Mouse (Mus musculus) liver, embryonic 14.5 days (tissue): ENCODE data around the gene Pdxp. TPM values are rescaled to one million over a fixed set of nuclear protein-coding genes. Genes with fewer than 3 reads are reported as not detected.

Experiments used
- ATAC-seq: fragments of 200-750 bp; cut with Nextera tagmentation; 2 replicates; pipeline ENCODE4 v1.8.0; 2017; ENCODE audit warnings: moderate number of reproducible peaks, mild to moderate bottlenecking, moderate library complexity; ENCODE audit not compliant: insufficient read depth
- DNase-seq, 3 experiments: peaks; one replicate each; pipeline ENCODE4 v3.0.0-alpha.2; 2012 to 2013; ENCODE audit warnings: low read depth in 3 of 3, low spot score in 3 of 3
- H3K27ac ChIP-seq: fragments of 300-500 bp; sonication (generic); 2 replicates; pipeline ENCODE4 v1.5.1; 2014; ENCODE audit warnings: moderate library complexity, mild to moderate bottlenecking, control low read depth, inconsistent platforms
- H3K27me3 ChIP-seq: fragments of 300-500 bp; sonication (generic); 2 replicates; pipeline ENCODE4 v1.6.1; 2014; ENCODE audit warnings: mild to moderate bottlenecking, low read length, moderate library complexity; ENCODE audit not compliant: control insufficient read depth, insufficient read depth
- H3K36me3 ChIP-seq: fragments of 300-500 bp; sonication (generic); replicated peaks from 2 replicates; pipeline ENCODE4 v1.6.1; 2014; ENCODE audit warnings: low read depth; ENCODE audit not compliant: control insufficient read depth, insufficient read depth
- H3K4me1 ChIP-seq, 2 experiments: fragments of 200-500 bp in 1 of 2; fragments of 300-500 bp in 1 of 2; sonication (generic) in 1 of 2; replicated peaks; 2 replicates each; pipeline ENCODE4 v1.6.1; 2012 to 2014; ENCODE audit warnings: antibody characterized with exemption in 1 of 2, inconsistent platforms in 1 of 2, low read length in 1 of 2; ENCODE audit not compliant: control insufficient read depth in 2 of 2, insufficient read depth in 2 of 2
- H3K4me2 ChIP-seq: fragments of 300-500 bp; sonication (generic); 2 replicates; pipeline ENCODE4 v1.6.1; 2014; ENCODE audit warnings: low read depth, mild to moderate bottlenecking, control low read depth, moderate library complexity
- H3K4me3 ChIP-seq, 2 experiments: fragments of 200-500 bp in 1 of 2; fragments of 300-500 bp in 1 of 2; sonication (generic) in 1 of 2; 2 replicates each; pipeline ENCODE4 v1.5.1; 2012 to 2014; ENCODE audit warnings: low read depth in 2 of 2, low read length in 2 of 2, mild to moderate bottlenecking in 2 of 2, control low read depth in 1 of 2, inconsistent platforms in 1 of 2, moderate library complexity in 1 of 2; ENCODE audit not compliant: insufficient read depth in 1 of 2
- H3K9ac ChIP-seq: fragments of 300-500 bp; sonication (generic); replicated peaks from 2 replicates; pipeline ENCODE4 v1.6.1; 2014; ENCODE audit warnings: mild to moderate bottlenecking, control low read depth, moderate library complexity
- H3K9me3 ChIP-seq: fragments of 300-500 bp; sonication (generic); 2 replicates; pipeline ENCODE4 v1.6.1; 2016; ENCODE audit warnings: low read length, mixed read lengths; ENCODE audit not compliant: control insufficient read depth
- CTCF ChIP-seq: IDR thresholded peaks from 2 replicates; pipeline ENCODE4 v1.5.1; 2016; ENCODE audit warnings: antibody characterized with exemption, low read depth, control low read depth
- EP300 ChIP-seq: IDR thresholded peaks from 2 replicates; pipeline ENCODE4 v1.6.1; 2016; ENCODE audit warnings: antibody characterized with exemption, low read depth
- WGBS: fragments of 180-500 bp; shearing (Covaris S2); extraction: QIAGEN DNeasy Blood & Tissue Kit; methylation state at CpG from one replicate; pipeline ENCODE4 v1.1.7; 2014; ENCODE audit not compliant: insufficient replicate concordance; 5-methylcytosine and 5-hydroxymethylcytosine counted together
- polyA plus RNA-seq, 2 experiments: library from polyadenylated mRNA; depleted of rRNA in 1 of 2; stranded (reverse) in 1 of 2; unstranded in 1 of 2; fragments of >200 nt; fragmentation: Nextera tagmentation in 1 of 2; extraction: Ambion mirVana in 1 of 2; gene quantifications; 2 replicates each; pipeline versions ENCODE4 v1.2.1 to v1.2.3; 2012 to 2014

The Pdxp gene
- polyA plus RNA-seq, 2 experiments, result 6.4 to 9.3 TPM

DNA sequence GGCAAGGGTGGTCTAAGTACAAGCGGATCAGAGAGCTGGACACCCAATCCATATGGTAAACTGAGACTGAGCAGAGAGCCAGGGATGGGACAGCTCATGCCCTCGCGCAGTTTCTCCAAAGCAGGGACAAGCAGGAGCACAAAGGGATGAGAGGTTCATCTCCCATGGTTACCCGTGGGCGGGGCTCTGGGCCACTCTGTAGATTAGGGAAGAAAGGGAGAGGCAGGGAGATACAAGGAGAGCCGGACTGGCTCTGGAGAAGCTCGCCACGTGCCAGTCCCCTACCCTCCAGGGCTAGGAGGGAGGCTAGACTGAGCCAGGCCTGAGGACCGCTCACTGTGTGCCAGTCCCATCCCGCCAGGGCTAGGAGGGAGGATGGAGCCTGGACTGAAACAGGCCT lies 23.6 kb downstream of the Pdxp start:
- no peak for DNase-seq
- Histone ChIP-seq H3K9ac (no peak overlapping the region), H3K4me2 (peak overlapping the region; percentile 96; the same call in 1 of the 2 replicates), H3K27me3 (no peaks in the 10 kb centered on the region), H3K36me3 (peaks cover 29% of the 10 kb centered on the region), H3K4me3 (no peak overlapping the region), H3K27ac (peak overlapping the region; percentile 51; the same call in 1 of the 2 replicates), H3K4me1 (peaks cover 19 to 20% of the 10 kb centered on the region in 2 experiments), H3K9me3 (no peaks in the 10 kb centered on the region)
- 83% methylated on average over 10 of the region's 10 CpGs for WGBS
- TF ChIP-seq CTCF, result no peak
- TF ChIP-seq EP300, result no peak
- no peak for ATAC-seq

DNA sequence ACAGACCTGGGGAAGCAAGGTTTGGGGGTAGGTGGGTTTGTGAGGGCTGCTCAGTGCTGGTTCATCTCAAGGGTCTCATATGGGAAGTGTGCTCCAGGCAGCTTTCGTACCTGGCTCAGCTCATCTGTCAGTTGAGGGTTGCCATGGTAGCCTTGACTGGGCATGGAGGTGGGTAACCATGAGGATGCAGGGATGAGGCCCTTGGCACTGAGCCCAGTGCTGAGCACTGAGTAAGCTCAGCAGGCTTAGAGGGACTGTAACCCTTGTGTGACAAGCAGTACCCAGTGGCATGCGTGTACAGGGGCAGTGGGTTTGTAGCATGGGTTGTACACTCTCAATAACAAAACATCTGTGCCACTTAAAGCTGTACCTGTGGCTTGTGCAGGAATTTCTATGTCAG lies 24.2 kb downstream of the Pdxp start:
- ATAC-seq (no peak), DNase-seq (no peak)
- Histone ChIP-seq H3K9ac (no peak overlapping the region), H3K4me2 (no peak overlapping the region), H3K9me3 (no peaks in the 10 kb centered on the region), H3K36me3 (peaks cover 29% of the 10 kb centered on the region), H3K27ac (no peak overlapping the region), H3K4me1 (peaks cover 19 to 20% of the 10 kb centered on the region in 2 experiments), H3K4me3 (no peak overlapping the region), H3K27me3 (no peaks in the 10 kb centered on the region)
- TF ChIP-seq EP300, result no peak
- no peak for TF ChIP-seq CTCF
- WGBS, result 85% methylated on average over 2 of the region's 2 CpGs

DNA sequence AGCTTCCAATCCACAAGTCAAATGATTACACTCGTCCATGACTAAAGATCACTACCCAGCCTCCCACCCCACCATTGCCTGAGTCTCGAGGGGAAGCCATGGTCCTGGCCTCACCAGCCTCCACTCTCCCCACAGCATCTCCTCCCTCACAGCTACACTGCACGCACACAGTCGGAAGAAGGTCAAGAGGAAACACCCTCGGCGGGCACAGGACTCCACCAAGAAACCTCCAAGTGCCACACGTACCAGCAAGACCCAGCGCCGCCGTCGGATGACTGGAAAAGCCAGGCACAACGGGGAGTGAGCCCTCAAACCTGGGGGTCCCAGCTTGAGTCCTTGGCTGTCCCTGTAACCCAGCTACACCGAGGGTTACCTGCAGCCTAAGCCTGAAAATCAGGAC lies 26.6 kb downstream of the Pdxp start:
- no peak overlapping the region for H3K4me3 ChIP-seq
- no peak overlapping the region for H3K9ac ChIP-seq
- no peak overlapping the region for H3K27ac ChIP-seq
- TF ChIP-seq CTCF (no peak), EP300 (no peak)
- no peaks in the 10 kb centered on the region for H3K27me3 ChIP-seq
- ATAC-seq, result no peak
- peaks cover 16 to 17% of the 10 kb centered on the region in 2 experiments for H3K4me1 ChIP-seq
- H3K9me3 ChIP-seq, result no peaks in the 10 kb centered on the region
- DNase-seq, result no peak
- WGBS, result 86% methylated on average over 13 of the region's 13 CpGs
- peaks cover 29% of the 10 kb centered on the region for H3K36me3 ChIP-seq
- H3K4me2 ChIP-seq, result no peak overlapping the region

DNA sequence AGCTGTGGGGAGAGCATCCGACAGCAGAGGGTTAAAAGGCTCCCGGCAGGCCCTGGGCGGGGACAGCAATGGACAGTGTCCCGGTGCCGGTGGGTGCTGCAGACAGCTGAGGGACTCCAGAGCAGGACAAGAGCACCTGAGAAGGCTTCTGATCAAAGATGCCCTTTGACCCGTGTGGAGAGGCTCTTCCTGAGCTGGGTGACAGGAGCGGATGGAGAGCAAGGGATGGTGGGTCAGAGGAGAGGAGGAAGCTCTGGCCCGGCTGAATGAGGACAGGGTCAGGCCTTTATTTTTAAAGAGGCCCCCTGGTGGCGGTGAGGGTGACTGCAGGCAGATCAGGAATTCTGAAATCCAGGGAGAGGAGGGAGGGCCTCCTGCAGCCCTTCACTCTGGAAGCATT lies 28.9 kb downstream of the Pdxp start:
- 13% methylated on average over 9 of the region's 9 CpGs for WGBS
- Histone ChIP-seq H3K9me3 (no peaks in the 10 kb centered on the region), H3K9ac (no peak overlapping the region), H3K27ac (no peak overlapping the region), H3K36me3 (peaks cover 22% of the 10 kb centered on the region), H3K4me2 (peak overlapping the region; percentile 50), H3K4me1 (0 out of 4 replicates have a peak, but pooled peaks cover 0 to 5% of the 10 kb centered on the region in 2 experiments), H3K4me3 (peak overlapping the region in 1 of 2 experiments; percentile 19; a peak in 2 of 4 replicates), H3K27me3 (peaks cover 16% of the 10 kb centered on the region)
- TF ChIP-seq EP300, result no peak
- TF ChIP-seq CTCF, result peak; percentile 91
- peak in 2 of 3 experiments; percentile 36 to 45 for DNase-seq
- ATAC-seq, result peak; percentile 42

DNA sequence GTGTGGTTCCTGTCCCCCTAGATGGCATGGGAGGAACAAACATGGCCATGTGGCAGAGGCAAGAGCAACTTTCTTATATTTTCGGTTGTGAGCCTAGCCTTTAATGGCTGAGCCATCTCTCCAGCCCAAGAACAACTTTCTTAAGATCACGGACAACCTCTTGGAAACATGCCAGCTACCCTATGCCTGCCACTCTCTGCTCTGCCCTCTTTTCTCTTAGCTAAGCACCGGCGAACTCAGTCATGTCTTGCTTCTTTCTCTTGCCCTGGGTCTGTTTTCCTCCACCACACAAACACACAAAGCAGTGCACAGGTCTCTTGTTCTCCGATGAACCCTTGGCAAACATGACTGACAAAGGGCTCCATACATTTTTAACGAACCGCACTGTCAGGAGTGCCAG lies 32.5 kb downstream of the Pdxp start:
- WGBS, result 66% methylated on average over 7 of the region's 7 CpGs

More for the DNA sequence above, 32.5 kb downstream of the Pdxp start:
- H3K4me2 ChIP-seq, result no peak overlapping the region
- no peak overlapping the region for H3K4me3 ChIP-seq
- H3K4me1 ChIP-seq, result peaks cover 0 to 12% of the 10 kb centered on the region in 2 experiments; a peak in 1 of 4 replicates
- H3K36me3 ChIP-seq, result peaks cover 1% of the 10 kb centered on the region
- H3K9me3 ChIP-seq, result no peaks in the 10 kb centered on the region
- DNase-seq (no peak), ATAC-seq (no peak)
- no peak overlapping the region for H3K9ac ChIP-seq
- H3K27ac ChIP-seq, result no peak overlapping the region
- H3K27me3 ChIP-seq, result peaks cover 24% of the 10 kb centered on the region
- TF ChIP-seq CTCF (no peak), EP300 (no peak)
